Mouse (Mus musculus) adrenal gland, postnatal 36 days (tissue): ENCODE results near the gene Sh3bp2. TPM values are rescaled to one million over a fixed set of nuclear protein-coding genes. Genes with fewer than 3 reads are reported as not detected.
"Not testable (repeated sequence)": the region's sequence is repeated elsewhere in the genome, so short reads cannot be mapped to it uniquely, and the experiment has no call there.

Source experiments
- DNase-seq, 2 experiments: peaks; one replicate each; pipeline ENCODE4 v3.0.0; 2021; ENCODE audit warnings: mixed read lengths in 1 of 2
- total RNA-seq, 2 experiments: library from RNA; stranded (reverse); gene quantifications; 2 replicates each; pipeline ENCODE4 v1.2.3; 2021

The Sh3bp2 gene
- total RNA-seq, 2 experiments from 2014 or later = 15.4 to 17.3 TPM

GRCm38 (mm10) chr5:34572568-34572967 is 46.9 kb downstream of the Sh3bp2 start:
- not testable (repeated sequence) for DNase-seq

- DNase-seq = peak; percentile 97 to 98
Observed at GRCm38 (mm10) chr5:34573268-34574221, 47.9 kb downstream of the Sh3bp2 start, which contains the start of gene Add1. TSS of gene Add1 (plus strand) at chr5:34573664.

- DNase-seq = no peak
Observed at GRCm38 (mm10) chr5:34574721-34575120, 49.1 kb downstream of the Sh3bp2 start.

GRCm38 (mm10) chr5:34576286-34576685 is 50.6 kb downstream of the Sh3bp2 start:
- DNase-seq = no peak

- DNase-seq = no peak
Observed at GRCm38 (mm10) chr5:34578038-34578655, 52.5 kb downstream of the Sh3bp2 start.

- no peak for DNase-seq
Observed at GRCm38 (mm10) chr5:34579377-34579776, 53.7 kb downstream of the Sh3bp2 start.

- peak; percentile 43 to 59 for DNase-seq
Observed at GRCm38 (mm10) chr5:34581671-34582313, 56.2 kb downstream of the Sh3bp2 start.

- DNase-seq = peak in 1 of 2 experiments; percentile 31
Observed at GRCm38 (mm10) chr5:34582314-34582675, 56.7 kb downstream of the Sh3bp2 start.

GRCm38 (mm10) chr5:34585216-34585615 is 59.6 kb downstream of the Sh3bp2 start:
- DNase-seq = no peak

GRCm38 (mm10) chr5:34587881-34588280 is 62.2 kb downstream of the Sh3bp2 start:
- DNase-seq = no peak

GRCm38 (mm10) chr5:34590059-34590458 is 64.4 kb downstream of the Sh3bp2 start:
- DNase-seq = no peak

- no peak for DNase-seq
Observed at GRCm38 (mm10) chr5:34590702-34591101, 65.1 kb downstream of the Sh3bp2 start.

- DNase-seq = no peak
Observed at GRCm38 (mm10) chr5:34591388-34592004, 65.9 kb downstream of the Sh3bp2 start.

- not testable (repeated sequence) for DNase-seq
Observed at GRCm38 (mm10) chr5:34592224-34592623, 66.6 kb downstream of the Sh3bp2 start.

GRCm38 (mm10) chr5:34592666-34593065 is 67.0 kb downstream of the Sh3bp2 start:
- DNase-seq = no peak

GRCm38 (mm10) chr5:34593202-34593727 is 67.6 kb downstream of the Sh3bp2 start:
- no peak for DNase-seq

- no peak for DNase-seq
Observed at GRCm38 (mm10) chr5:34604576-34604975, 78.9 kb downstream of the Sh3bp2 start.

- DNase-seq = no peak
Observed at GRCm38 (mm10) chr5:34607100-34607880, 81.7 kb downstream of the Sh3bp2 start.

GRCm38 (mm10) chr5:34608226-34608625 is 82.6 kb downstream of the Sh3bp2 start:
- DNase-seq = no peak

GRCm38 (mm10) chr5:34609966-34610365 is 84.3 kb downstream of the Sh3bp2 start:
- no peak for DNase-seq
